Mouse (Mus musculus) gastrocnemius, postnatal 25 days (tissue): ENCODE measurements around the gene Vasp. TPM values are rescaled to one million over a fixed set of nuclear protein-coding genes. Genes with fewer than 3 reads are reported as not detected.

Experiments used
- DNase-seq: peaks from one replicate; pipeline ENCODE4 v3.0.0; 2022
- total RNA-seq, 2 experiments: library from RNA; stranded (reverse); gene quantifications; 1 replicate in 1 of 2; 2 replicates in 1 of 2; pipeline ENCODE4 v1.2.3; 2021

Gene Vasp
- total RNA-seq, 2 experiments from 2014 or later: 16.3 to 18.0 TPM

- DNase-seq: no peak
Measured at GRCm38 (mm10) chr7:19211041-19211675, 60.5 kb downstream of the Vasp start.

GRCm38 (mm10) chr7:19210010-19210409 lies 61.6 kb downstream of the Vasp start:
- DNase-seq: no peak

- DNase-seq: no peak
Measured at GRCm38 (mm10) chr7:19209494-19209893, 62.1 kb downstream of the Vasp start.

DNA sequence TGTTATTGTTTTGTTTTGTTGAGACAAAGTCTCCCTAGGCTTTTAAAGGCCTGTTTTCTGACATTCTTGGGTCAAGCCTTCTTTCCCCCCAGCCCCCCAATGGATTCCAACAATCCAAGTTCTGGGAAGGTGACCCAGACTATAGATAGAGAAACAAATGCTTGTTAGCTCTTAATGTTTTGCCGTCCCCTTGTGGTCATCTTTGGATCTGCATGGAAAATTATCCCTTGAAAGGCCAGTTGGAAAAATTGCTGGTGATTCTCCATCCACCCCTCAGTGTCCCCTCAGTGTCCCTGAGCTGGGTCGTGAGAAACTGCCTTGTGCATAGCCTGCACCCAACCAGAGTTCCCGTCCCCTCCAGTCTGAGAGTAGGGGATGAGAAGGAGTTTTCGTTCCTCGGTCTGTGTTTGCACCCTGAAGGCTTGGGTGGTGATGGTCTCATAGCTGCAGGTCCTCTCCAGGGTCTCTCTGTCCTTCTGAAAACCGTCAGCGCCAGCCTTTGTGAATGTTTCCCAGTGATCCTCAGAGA lies 62.6 kb downstream of the Vasp start:
- DNase-seq: no peak

GRCm38 (mm10) chr7:19208201-19208910 lies 63.3 kb downstream of the Vasp start:
- no peak for DNase-seq

Other genes starting within 250 kb of the Vasp start
- not detected for gene Foxa3, start 248.3 kb downstream of the Vasp start, total RNA-seq
- gene Sympk, start 247.4 kb downstream of the Vasp start, total RNA-seq: 10 to 100 TPM; 56.6 to 59.4 TPM
- gene Rsph6a, start 217.1 kb downstream of the Vasp start, total RNA-seq: not detected
- gene Dmwd, start 195.6 kb downstream of the Vasp start, total RNA-seq: 10 to 100 TPM; 22.4 to 22.7 TPM
- 100 to 1,000 TPM; 315 to 350 TPM for gene Dmpk, start 188.0 kb downstream of the Vasp start, total RNA-seq
- gene Six5, start 177.2 kb downstream of the Vasp start, total RNA-seq: 1 to 10 TPM; 2.0 to 2.7 TPM
- not detected for gene Gm4969, start 153.4 kb downstream of the Vasp start, total RNA-seq
- 1 to 10 TPM; 2.9 TPM for gene Fbxo46, start 152.0 kb downstream of the Vasp start, total RNA-seq
- gene Qpctl, start 122.5 kb downstream of the Vasp start, total RNA-seq: 1 to 10 TPM; 2.3 to 2.5 TPM
- 10 to 100 TPM; 48.2 to 50.0 TPM for gene Snrpd2, start 122.1 kb downstream of the Vasp start, total RNA-seq
- not detected for gene Gipr, start 105.7 kb downstream of the Vasp start, total RNA-seq
- gene Eml2, start 95.4 kb downstream of the Vasp start, total RNA-seq: 1 to 10 TPM; 8.4 to 9.4 TPM
- gene Gpr4, start 59.3 kb downstream of the Vasp start, total RNA-seq: 1 to 10 TPM; 1.7 to 2.4 TPM
- gene Opa3, start 43.5 kb downstream of the Vasp start, total RNA-seq: 10 to 100 TPM; 39.4 to 41.3 TPM
- not detected for gene Ppm1n, start 8.2 kb upstream of the Vasp start, total RNA-seq
- 100 to 1,000 TPM; 943 to 950 TPM for gene Rtn2, start 10.8 kb upstream of the Vasp start, total RNA-seq
- under 1 TPM; 0.43 to 0.64 TPM for gene Fosb, start 38.2 kb upstream of the Vasp start, total RNA-seq
- gene Ercc1, start 73.0 kb upstream of the Vasp start, total RNA-seq: 10 to 100 TPM; 21.5 to 25.4 TPM
- gene Cd3eap, start 87.7 kb upstream of the Vasp start, total RNA-seq: 10 to 100 TPM in 1 of 2 experiments, 1 to 10 TPM in 1; 8.5 to 10.1 TPM
- gene Ppp1r13l, start 87.9 kb upstream of the Vasp start, total RNA-seq: 1 to 10 TPM; 2.6 TPM
- 1 to 10 TPM; 7.8 to 8.8 TPM for gene Ercc2, start 110.2 kb upstream of the Vasp start, total RNA-seq
- gene Klc3, start 132.3 kb upstream of the Vasp start, total RNA-seq: under 1 TPM in 1 of 2 experiments, not detected in 1; 0.43 TPM
- gene Ckm, start 133.0 kb upstream of the Vasp start, total RNA-seq: over 10,000 TPM; 37,777 to 44,473 TPM
- 10 to 100 TPM; 13.2 to 13.8 TPM for gene Mark4, start 187.0 kb upstream of the Vasp start, total RNA-seq
- gene Exoc3l2, start 191.5 kb upstream of the Vasp start, total RNA-seq: under 1 TPM; 0.56 to 0.67 TPM
- 1 to 10 TPM; 1.7 to 1.9 TPM for gene Bloc1s3, start 236.6 kb upstream of the Vasp start, total RNA-seq
- 10 to 100 TPM in 1 of 2 experiments, 1 to 10 TPM in 1; 8.8 to 10.6 TPM for gene Trappc6a, start 236.6 kb upstream of the Vasp start, total RNA-seq
- not detected for gene Nkpd1, start 246.0 kb upstream of the Vasp start, total RNA-seq